Mouse (Mus musculus) adrenal gland, postnatal 25 days (tissue): ENCODE data around the gene Slc2a1. TPM values are rescaled to one million over a fixed set of nuclear protein-coding genes. Genes with fewer than 3 reads are reported as not detected.

Experiments
- DNase-seq: peaks from one replicate; pipeline ENCODE4 v3.0.0; 2021; ENCODE audit warnings: mixed read lengths
- total RNA-seq: library from RNA; stranded (reverse); gene quantifications from 2 replicates; pipeline ENCODE4 v1.2.3, GENCODE M21; 2021

The Slc2a1 gene
- total RNA-seq, 1 experiment from 2014 or later, result 21.6 TPM

DNA sequence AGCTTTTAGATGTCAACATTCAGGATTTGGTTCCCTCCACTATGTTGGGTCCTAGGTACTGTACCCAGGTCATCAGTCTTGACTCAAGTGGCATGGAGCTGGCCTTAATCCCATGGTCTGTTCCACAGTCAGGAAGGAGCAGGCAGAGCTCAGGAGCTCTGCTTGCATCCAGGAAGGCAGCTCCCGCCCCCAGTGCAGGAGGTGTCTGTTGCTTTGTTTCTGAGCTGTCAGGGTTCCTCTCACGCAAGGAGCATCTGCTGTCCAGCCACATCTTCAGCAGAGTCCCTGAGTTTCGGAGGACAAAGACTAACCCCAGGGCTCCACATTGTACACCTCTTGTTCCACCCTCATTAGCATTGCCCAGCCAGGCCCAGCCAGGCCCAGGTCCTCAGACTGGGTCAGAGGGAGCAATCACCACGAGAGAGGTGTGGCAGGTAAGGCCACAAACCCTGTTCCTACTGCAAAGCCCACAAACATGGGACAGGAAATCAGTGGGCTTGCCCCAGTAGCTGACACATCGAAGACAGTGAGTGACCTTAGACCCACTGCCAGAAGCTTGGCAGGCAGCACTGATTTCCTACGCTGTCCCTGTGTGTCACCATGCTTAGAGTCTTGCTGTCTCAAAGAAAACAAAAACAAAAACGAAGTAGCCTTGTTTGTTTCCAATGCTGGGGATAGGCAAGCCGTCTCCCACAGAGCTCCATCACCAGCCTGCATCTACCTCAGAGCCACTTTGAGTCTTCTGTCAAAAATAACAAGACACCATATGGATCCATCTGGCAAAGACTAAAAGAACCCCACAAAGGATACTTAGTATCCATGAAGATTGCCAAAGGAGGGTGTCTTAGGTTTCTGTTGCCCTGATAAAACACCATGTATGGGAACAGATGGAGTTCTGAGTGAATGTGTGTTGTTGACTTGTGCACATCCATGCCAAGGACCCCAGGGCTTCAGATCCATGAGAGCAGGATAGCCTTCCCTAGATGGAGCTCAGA, 10.0 kb upstream of the Slc2a1 start:
- DNase-seq, result no peak

GRCm38 (mm10) chr4:119101392-119101791, 7.1 kb upstream of the Slc2a1 start:
- DNase-seq, result no peak

- peak; percentile 10 for DNase-seq
Measured at GRCm38 (mm10) chr4:119102350-119103126, 6.0 kb upstream of the Slc2a1 start.

DNA sequence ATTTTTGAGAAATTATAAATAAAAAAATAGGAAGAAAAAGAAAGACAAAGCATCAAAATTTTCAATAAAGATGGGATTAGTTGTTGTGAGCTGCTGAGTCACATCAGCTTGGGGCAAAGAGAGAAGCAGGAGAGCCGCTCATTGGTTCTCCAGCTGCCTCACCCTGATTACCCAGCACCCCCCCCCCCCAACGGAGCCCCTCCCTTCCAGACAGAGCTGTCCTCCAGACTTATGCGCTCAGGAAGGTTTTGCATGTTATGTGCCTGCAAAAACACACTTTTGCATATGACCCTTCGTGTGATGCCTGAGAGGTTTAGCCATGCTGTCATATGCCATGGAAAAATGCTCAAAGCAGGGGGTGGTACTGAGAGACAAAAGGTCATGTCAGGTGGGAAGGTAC, 3.7 kb upstream of the Slc2a1 start:
- no peak for DNase-seq

GRCm38 (mm10) chr4:119105704-119106103, 2.8 kb upstream of the Slc2a1 start:
- DNase-seq, result peak; percentile 71

- DNase-seq, result no peak
Measured at GRCm38 (mm10) chr4:119107867-119108266, 644 bp upstream of the Slc2a1 start.

- DNase-seq, result no peak
Measured at GRCm38 (mm10) chr4:119109640-119110039, 1.1 kb downstream of the Slc2a1 start.

- DNase-seq, result no peak
Measured at GRCm38 (mm10) chr4:119110512-119110911, 2.0 kb downstream of the Slc2a1 start.

GRCm38 (mm10) chr4:119111410-119111809, 2.9 kb downstream of the Slc2a1 start:
- no peak for DNase-seq

- no peak for DNase-seq
Measured at GRCm38 (mm10) chr4:119112256-119112885, 3.9 kb downstream of the Slc2a1 start.

GRCm38 (mm10) chr4:119115611-119116070, 7.1 kb downstream of the Slc2a1 start:
- DNase-seq, result no peak

GRCm38 (mm10) chr4:119116336-119116735, 7.8 kb downstream of the Slc2a1 start:
- no peak for DNase-seq

GRCm38 (mm10) chr4:119117571-119117970, 9.1 kb downstream of the Slc2a1 start:
- DNase-seq, result no peak

DNA sequence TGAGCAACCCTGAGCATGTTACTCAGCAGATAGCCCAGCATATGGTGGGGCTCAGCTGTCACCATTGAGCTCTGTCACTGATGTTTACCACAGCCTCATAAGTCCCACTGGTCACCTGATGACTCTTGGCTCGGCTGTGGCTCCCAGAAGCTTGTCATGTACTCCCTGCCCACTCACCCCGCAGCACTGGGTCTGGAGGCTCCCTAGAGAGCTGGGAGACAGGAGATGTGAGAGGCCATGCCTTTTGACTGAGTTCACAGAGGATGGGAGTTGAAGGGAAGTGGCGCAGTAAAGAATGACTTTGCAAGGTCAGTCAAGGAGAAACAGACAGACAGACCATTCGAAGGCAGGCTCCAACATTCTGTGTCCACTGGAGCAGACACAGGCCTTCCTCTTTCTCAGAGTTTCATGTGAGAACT, 10.2 kb downstream of the Slc2a1 start:
- no peak for DNase-seq

DNA sequence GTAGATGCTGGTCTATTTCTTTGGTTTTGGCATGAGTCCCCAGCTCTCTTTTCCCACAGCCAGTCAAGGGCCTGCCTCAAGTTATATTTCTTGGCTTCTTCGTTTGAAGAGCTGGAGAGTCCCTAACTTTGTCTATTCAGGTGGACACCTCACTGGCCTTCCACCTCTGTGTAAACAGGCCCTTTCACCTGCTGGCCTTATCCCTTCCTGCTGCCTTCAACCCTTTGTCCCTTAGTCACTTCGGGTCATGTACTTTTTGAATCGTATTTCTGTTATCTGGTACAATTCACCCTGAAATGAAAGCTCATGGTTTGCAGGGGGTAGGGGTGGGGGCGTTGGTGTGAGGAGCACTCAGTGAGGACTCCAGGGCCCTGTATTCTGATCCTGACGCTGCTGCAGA, 10.8 kb downstream of the Slc2a1 start:
- no peak for DNase-seq

DNA sequence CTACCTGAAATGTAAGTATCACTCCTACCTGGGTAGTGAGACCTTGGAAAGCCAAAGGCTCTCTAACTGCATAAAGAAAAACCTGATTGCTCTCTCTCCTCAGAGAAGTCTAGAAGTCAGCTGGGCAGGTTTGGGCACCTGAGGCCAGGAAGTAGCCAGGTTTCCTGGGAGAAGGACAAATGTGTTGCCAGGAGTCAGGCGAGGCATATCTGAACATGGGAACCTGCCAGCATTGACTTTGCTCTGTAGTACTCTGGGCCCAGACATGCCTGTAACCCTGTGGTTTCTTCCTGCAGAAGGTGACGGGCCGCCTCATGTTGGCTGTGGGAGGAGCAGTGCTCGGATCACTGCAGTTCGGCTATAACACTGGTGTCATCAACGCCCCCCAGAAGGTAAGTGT, 11.6 kb downstream of the Slc2a1 start:
- no peak for DNase-seq

DNA sequence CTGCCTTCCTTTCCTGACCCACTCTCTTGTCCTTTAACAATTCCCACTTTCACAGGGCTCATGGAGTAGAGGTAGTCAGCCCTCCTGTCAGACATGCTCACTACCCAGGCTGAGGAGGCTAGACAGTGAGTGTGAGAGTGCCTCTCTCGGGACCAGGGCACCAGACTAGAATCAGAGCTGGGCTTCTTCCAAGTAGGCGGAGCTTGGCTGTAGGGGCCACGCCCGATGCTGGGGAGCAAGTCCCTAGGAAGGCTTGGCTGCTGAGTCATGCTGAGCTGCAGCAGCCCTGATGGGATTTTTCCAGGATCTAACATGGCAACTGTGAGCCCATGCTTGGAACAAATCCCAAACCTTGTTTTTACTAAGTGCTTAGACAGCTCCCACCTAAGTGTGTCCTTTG, 12.7 kb downstream of the Slc2a1 start:
- DNase-seq, result peak; percentile 90

- DNase-seq, result no peak
Measured at GRCm38 (mm10) chr4:119124771-119125273, 16.3 kb downstream of the Slc2a1 start.

DNA sequence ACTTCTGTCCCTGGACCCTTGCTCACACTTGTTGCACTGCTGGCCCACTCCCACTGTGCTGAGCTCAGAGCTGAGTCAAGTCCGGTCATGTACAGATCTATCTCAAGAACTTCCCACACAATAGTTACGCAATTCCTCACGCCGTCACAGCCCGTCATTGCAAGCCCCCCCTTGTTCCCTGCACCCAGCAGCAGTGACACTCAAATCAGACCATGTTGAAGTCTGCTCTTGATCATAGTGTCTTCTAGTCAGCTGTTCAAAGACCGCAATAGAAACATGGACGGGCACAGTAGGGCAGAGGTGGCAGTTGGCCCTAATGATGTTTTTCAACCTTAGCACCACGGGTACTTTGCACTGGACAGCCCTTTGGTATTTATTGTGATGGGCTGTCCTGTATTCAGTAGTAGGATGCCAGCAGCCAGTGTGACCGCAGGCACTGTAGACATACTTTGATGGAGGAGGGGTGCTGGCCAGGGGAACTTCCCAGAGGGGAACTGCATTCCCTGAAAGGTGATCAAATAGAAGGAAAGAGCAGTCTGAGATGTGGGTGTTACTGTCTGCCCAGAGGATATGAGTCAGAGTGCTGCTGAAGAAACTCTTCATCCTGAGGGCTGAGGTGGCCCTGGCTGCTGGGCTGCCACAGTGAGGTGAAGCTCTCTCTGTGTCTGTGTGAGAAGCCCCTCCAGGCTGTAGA, 17.2 kb downstream of the Slc2a1 start:
- no peak for DNase-seq

GRCm38 (mm10) chr4:119127229-119127628, 18.7 kb downstream of the Slc2a1 start:
- no peak for DNase-seq

- DNase-seq, result no peak
Measured at GRCm38 (mm10) chr4:119128547-119128946, 20.0 kb downstream of the Slc2a1 start.

GRCm38 (mm10) chr4:119129096-119129495, 20.6 kb downstream of the Slc2a1 start:
- no peak for DNase-seq
